Mouse (Mus musculus): ENCODE data around the gene 4931409K22Rik. TPM values are rescaled to one million over a fixed set of nuclear protein-coding genes. Genes with fewer than 3 reads are reported as not detected.

The 4931409K22Rik gene
- not detected in 2 replicates for total RNA-seq (2021)
- long read RNA-seq: 0 reads

DNA sequence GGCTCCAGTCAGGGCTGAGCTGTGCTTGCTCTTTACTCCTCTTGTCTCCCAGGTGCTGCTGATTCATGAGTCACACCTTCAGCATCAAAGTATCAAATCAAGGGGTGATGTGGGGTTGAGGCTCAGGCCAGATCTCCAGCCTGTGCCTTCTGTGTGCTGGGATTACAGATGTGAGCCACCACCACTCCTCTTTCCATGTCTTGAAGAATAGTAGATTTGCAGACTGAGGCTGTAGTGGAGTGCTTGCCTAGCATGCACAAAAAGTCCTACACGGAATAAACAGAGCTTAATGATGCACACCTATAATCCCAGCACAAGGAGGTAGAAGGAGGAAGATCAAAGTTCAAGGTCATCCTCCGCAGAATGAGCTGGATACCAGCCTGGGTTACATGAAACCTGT lies at the start of gene 4931409K22Rik:
Gene 4931409K22Rik, minus strand, starts transcription at position 101 of the 400 bp plus-strand sequence.
- DNase-seq: no peak

DNA sequence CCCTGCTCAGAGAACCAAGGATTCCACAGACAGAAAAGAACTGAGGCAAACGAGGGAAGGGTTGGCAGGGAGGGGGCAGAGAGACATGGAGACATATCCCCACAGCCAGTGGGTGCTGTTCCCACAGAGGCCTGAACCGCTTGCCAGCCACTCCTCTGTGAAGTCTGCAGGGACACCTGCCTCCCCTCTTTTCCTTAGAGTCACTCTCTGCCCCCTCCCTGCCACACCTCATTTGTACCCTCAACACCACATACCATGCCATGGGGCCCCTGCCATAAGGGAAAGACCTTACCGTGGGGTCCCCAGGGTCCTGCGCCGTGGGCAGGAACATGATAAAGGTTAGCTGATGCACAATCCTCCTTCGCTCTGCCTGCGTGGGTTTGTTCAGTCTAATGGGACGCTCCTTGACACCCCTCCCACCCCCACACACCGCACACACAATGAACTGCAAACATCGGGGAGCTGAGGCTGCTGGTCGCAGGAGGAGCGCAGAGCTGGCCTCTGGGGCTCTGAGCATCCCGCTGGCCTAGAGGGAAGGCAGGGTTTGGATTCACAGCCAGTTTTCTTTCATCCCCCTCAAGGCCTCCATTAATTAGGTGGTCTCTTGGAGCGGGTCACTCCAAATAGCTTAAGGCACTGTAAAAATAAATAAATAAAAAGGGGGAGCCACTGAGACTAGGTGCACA lies 49.5 kb upstream of the 4931409K22Rik start:
- DNase-seq: no peak

DNA sequence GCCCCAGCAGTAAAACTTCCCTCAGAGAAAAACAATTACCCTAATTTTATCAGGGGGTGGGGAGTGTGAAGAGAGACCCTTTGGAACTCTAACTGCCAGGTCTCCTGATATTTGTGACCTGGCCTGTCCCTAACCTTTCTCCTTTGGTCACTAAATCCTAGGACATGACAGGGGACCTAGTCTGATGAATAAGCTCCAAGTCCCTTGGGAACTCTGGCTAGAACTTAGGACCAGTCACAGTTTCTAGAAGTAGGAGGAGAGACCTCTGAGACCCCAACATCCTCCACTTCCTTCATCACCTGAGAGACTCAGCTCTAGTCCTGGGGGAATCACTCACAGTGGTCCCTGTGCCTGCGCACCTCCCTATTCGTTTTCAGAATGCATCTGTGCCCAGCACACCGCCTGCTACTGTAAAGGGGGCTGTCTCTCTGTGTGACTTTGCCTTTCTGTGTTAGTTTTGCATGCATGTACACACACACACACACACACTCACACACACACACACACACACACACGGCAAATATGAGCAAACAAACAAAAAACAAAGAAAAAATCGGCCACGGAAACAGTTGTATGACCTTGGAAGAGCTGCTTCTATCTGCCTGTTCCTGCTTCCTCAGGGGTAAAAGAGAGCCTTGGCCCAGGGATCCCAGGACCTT lies 48.8 kb upstream of the 4931409K22Rik start:
- no peak for DNase-seq

DNA sequence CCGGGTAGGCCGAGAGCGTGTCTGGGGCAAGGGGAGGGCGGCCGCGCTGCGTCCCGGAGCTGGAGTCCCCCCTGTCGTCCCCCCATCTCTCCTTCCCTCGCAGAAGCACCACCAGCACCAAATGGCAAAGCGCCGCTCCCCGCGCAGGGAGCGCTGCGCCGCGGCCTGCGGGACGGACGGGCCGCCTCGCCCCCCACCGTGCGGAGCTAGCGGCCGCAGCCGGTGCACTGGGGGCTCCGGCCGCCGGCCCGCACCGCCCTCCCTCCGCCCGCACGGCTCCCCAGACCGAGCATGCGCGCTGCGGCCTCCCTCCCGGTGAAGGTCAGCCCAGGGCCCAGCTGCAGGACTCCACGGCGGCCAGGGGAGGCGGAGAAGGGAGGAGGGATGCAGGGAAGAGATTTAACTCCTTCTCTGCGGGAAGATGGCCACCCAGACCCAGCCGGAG lies 48.1 kb upstream of the 4931409K22Rik start:
- DNase-seq: peak; percentile 94

DNA sequence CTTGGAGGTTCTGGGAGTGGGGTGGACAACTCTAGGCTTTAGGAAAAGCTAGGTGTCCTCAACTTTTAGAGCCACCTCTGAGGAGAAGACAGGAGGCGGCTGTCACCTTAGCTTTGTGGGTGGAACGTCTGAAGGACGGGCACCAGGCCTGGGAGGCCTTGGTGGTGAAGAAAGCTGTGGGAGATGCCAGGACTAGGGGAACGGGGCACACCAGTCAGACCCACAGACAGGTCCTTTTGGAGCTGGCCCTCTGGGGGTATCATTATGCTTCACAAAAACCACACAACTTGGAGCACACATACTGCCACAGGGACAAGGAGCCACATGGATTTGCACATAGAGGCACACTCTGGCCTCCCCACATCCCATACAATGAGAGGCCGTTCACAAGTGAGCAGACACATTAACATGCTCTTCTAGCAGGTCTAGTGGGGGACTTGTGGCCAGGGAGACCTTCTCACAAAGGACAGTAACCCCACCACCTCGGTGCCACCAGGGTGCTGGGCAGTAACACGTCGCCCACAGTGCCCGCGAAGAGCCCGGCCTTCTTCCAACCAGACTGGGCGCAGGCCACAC lies 47.6 kb upstream of the 4931409K22Rik start:
- no peak for DNase-seq

DNA sequence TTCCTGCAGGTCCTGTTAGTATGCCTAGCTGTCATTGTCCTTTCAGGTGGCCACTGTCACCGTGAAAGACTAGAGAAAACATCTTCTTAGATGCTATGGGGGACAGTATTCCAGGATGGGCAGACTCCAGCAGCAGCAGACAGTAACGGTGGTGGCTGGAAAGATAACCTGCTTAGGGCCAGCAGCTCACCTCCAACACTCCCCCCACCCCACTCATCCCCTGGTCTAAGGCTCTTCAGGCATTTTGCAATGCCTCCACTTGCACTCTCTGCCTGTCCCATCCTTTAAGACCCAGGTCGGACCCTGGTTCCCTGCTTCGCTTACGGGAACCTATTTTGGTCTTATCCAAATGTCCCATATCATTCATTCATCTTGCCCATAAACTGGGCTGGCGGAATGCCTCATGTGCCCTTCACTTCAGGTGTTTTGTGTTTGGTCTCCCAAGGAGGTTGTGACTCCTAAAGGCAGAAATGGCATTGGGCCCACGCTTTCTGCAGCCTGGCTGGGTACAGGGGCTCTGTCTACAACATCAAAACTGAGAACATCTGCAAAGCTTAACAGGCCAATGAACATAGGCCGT lies 46.9 kb upstream of the 4931409K22Rik start:
- DNase-seq: no peak

DNA sequence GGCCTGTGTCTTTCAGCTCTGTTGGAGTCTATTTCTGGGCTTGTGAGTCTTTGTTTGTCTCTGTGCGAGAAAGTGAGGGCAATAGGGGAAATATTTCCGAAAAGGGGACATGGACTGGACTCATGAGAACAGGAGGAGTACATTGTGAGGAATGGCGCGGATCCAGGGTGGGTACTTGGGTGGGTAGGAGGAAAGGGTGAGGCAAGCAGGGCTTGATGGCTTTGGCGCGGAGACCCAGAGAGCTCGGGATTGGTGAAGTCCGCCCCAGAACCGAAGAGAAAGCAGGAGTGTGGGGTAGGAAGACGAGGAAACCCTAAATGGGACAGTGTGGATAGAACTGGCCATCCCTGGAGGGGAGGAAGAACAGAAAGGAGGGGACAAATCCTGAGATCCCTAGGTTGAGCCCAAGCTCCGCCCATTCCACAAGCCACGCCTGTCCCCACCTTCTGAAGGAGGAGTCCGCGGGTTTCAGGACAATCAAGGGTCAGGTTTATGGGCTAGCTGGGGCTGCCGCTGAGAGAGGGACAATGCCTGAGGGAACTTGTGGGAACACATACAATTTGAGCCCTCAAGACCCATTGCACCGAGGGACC lies 46.2 kb upstream of the 4931409K22Rik start:
- peak; percentile 86 for DNase-seq

DNA sequence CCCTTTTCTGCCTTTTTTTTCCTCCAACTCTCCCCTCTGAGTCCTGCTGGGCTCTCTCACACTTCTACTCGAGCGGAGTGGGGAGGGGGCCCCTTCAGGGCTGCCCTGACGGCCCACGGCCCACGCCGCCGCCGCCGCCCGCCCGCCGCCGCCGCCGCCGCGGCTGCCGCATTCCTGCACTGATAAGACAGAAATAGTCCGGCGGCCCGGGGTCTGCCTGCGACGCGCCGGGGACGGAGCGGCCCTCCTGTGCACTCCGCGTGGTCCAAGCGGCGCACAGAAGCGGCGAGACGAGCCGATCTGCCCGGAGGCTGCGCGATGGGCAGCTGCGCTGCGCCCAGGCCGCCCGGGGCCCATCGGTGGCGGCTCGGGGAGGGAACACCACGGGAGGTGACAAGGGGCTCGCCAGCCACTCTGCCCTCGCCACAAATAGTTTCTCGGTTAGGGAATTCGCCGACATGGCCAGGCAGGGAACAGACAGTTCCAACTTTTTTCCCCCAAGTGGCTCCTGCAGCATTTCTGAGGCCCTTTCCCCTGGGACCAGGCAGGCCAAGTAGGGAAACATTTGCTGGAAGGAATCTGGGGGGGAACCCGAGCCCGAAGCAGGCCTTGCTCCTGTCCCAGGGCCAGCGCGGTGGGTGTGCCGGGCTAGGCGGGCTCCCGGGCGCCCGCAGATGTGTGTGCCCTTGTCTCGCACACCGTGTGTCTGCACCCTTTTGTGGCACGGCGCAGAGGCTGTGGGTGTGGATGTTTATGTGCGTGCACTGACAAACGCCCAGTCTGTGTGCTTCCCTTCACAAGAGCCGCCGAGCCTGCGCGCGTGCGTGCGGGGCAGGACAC lies 45.5 kb upstream of the 4931409K22Rik start:
- DNase-seq: peak; percentile 77

DNA sequence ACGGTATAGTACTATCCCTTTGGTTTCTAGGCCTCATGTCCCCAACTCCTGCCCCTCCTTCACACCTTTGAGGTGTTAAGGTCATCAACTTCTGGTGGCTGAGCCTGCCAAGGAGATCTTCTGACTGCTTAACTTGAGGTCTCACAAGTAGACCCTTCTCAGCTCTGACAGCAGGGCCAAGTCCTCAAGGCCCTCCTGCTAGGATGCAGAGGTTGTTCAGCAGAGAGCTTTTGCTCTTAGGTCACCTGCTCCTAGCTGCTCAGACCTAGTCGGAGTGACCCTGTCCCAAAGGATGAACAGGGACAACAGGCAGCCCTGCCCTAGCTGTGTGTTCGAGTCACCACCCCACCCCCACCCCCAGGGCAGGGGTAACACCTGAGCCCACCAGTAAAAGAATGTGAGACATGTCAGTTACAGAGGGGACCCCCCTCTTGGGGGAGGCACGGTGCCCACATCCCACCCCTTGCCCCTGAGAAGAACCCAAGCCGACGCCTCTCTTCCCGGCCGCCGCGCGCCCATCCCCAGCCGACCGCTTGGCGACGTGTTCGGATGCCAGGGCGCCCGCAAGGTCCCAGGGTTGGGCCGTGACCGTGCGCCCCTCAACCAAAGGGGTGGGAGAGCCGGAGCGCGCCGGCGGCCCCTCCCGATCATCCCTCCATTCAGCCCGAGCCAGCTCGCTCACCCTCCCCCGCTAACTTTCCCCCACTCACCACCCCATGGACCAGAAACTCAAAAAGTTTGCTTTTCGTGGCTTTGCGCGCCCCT lies 44.6 kb upstream of the 4931409K22Rik start:
- peak; percentile 45 for DNase-seq

DNA sequence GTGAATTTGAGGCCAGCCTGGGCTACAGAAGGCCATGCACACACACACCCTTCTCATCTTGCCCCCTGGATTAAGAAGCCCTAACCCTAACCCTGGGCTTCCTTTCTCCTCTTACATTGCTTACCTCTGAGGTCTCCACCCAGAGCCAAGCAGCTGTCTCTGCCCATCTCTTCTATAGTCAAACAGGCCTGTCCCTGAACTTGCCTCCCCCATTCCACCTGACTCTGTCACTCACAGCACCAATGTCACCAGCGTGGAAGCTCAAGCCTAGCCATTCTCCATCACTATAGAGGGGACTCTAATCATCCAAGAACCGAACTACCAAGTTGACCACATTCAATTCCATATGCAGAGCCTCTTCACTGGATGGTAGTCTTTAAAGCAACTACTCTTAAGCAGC lies 43.6 kb upstream of the 4931409K22Rik start:
- no peak for DNase-seq

DNA sequence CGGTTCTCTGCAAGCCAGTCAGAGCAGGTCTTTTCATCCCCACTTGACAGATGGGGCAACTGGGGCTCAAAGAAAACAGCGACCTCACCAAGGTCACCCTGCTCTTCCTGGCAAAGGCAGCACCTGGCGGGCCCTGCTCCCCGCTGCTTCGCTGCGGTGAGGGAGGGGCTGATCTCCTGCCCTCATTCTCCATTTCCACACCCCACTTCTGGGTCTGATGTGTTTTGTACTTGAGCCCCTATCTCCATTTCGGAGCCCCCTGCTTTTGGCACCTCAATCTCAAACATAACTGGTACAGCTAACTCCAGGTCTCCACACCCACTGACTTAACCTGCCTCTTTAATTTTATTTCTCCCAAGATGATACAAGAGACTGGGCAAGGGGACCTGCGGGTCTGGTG lies 42.5 kb upstream of the 4931409K22Rik start:
- DNase-seq: no peak

DNA sequence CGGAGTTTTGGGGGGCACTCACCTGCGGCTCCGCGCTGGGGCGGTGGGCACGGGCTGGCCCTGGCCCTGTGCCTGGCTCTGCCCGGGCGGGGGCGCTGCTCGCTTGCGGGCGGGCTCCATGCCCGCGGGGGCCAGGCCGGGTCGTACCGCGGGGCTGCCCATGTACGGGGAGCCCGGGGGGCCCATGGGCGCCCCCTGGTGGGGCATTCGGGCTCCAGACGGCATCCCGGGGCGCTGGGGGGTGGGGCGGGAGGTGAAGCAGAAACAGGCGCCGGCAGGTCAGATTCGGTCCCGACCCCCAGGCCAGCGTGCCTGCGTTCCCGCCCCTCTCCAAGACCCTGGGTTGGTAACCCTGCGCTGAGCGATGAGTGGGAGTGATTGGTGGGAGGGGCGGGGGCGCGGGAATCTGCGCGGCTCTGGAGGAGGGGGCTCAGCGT lies 42.0 kb upstream of the 4931409K22Rik start:
- DNase-seq: peak; percentile 70

DNA sequence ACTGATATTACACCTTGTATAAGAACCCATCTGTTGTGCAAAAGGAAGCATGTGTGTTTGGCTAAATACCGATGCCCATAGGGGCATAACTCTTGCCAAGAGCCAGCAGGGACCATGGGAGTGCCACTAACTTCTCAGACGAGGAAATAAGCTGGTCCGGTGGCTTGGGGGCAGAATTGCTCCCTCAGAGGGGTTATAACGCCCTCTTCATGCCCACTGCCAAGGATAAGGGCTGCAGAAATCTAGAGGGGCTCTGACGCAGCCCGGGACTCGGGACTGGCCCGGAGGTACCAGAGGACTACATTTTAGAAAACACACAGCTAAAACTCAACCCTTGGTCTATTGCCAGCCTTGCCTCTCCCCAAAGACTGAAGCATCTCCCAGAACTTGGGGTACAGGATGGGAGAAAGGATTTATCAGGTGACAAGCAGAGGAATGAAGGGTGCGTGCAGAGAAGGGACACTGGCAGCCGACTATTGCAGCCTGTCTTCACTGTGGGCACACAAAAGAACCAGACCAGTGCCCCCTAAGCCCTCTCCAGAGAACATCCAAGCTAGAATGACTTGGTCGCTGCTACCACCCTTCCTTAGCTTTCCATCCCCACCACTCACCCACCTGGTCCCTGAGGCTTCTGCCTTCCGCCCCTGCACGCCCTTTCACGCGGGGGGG lies 41.4 kb upstream of the 4931409K22Rik start:
- DNase-seq: no peak

DNA sequence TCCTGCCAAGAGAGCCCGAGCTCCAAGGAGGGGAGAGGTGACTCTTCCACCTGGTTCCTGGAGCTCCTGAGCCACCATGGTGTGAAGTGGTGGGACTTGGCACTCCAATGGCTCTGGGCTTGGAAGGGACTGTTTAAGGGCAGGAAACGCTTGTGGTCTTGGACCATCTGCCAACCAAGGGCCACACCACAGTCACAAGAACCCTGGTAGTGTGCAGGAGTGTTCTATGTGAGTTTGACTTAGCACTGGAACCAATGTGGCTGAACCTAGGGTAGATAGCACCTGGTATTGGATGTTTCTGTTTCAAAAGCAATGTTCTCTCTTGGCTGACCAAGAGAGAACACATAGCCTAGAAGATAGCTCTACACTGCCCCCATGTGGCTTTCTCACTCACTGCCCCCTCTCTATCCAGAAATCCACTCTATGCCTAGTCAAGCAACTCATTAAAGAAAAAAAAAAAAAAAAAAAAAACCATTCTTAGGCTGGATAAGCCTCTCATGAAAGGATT lies 40.7 kb upstream of the 4931409K22Rik start:
- DNase-seq: peak; percentile 69

DNA sequence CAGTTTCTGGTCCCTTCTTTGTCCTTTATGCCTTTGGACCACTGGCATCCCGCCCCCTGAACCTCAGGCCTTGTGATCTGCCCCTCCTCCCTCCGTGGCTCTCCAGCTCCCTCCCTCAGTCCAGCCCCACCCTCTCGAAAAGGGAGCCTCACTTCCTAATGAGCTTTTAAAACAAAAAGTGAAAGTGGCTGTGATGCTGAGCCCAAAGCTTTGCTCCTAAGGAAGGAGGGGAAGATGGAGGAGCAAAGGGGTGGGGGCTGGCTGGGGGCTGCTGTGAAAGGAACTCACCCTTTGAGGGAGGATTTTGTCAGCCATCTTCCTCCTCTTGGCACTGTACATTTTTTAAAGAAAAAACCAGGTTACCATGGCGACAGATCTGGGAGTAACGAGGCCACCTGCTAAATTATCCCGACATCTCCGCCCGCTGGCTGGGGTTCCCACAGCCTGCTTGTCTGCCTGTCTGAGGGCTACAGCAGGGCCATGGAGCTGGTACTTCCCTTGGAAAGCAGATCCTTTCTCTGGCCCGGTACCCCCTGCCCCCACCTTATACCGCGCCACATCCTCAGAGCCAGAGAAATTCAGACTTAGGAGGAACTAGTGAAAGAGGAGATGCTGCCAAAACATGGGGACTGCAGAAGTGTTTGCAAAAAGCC lies 40.0 kb upstream of the 4931409K22Rik start:
- DNase-seq: no peak

DNA sequence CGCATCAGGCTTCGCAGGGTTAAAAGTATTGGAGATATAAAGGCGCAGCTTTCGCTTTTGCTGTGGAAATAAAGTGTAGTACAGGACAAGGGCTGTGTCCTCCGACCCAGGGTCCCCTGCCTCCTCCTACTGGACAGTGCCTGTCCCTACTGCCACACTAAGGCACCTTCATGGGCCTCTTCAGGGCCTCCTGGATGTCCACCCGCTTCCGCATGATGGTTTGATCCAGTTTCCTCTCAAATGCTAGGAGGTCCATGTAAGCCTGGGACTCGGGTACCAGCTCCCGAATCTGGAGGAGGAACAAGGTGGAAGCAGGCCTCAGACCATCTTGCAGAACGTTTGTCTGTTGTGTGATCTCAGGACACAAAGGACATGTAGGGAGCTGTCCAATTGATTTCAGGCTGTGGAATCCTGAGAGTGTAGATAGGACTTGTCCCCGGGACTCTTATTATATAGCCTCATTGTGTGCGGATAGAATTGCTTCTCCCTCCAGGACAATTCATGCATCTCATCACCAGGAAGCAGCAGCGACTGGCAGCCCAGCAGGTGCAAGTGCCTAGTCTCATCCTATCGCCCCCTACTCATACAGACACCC lies 39.3 kb upstream of the 4931409K22Rik start:
- no peak for DNase-seq

DNA sequence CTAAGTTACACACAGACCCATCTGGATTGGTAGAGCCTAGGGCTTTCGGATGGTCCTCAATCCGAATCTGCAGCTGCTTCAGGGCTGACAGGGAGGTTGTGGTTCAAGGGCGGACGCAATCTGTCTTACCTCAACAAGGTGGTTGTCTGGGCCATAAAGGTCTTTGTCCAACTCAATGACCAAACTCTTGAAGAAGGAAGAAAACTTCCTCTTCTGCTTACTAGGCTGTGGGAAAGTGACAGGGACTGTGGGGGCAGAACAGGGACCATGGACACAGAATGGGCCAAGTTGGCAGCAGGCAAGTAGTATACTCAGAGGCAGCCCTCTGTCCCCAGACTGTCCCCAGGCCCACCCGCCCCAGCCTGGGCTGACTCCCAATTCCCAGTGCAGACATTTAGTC lies 38.7 kb upstream of the 4931409K22Rik start:
- no peak for DNase-seq

DNA sequence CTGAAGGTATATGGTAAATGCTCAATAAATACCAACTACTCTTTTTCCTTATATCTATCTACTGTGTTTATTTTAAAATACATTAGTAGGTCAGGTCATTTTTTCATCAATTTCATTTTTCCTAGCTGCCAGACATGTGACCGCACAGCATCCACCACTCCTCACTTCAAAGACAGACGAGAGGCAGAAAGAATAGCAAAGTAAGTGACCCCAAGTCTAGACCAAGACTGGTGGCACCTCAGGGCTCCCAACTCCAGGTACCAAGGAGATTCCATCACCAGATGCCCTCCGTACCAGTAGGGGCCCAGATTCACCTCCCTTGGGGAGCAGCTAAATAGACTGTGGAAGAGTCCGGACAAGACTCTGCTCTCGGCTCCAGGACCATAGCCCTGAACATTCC lies 37.7 kb upstream of the 4931409K22Rik start:
- no peak for DNase-seq

DNA sequence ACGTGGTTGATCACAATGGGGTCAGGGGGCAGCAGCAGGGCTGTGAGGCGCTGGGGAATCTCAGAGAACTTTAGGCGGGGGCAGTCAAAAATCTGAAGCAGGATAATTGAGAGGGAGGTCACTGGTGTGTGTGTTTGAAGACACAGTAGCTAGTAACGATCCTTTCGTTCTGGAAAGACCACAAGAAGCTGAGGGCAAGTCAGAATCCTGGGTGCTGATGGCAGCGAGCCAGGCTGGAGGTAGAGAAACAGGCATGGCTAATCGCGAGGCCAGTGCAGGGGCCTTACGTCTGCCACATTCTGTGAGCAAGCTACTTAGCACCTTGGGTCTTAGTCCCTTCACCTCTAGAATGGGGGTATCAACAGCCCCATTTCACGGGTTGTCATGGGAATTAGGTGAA lies 37.3 kb upstream of the 4931409K22Rik start:
- no peak for DNase-seq

All from adrenal gland, postnatal 25 days (tissue).